Mouse (Mus musculus): ENCODE measurements at regions not wholly inside any gene's neighbourhood (a gene's known extent, or its start where the extent isn't known, plus 50 kb on each side); places are given as distances from the start of the nearest gene placed in this dataset.

DNA sequence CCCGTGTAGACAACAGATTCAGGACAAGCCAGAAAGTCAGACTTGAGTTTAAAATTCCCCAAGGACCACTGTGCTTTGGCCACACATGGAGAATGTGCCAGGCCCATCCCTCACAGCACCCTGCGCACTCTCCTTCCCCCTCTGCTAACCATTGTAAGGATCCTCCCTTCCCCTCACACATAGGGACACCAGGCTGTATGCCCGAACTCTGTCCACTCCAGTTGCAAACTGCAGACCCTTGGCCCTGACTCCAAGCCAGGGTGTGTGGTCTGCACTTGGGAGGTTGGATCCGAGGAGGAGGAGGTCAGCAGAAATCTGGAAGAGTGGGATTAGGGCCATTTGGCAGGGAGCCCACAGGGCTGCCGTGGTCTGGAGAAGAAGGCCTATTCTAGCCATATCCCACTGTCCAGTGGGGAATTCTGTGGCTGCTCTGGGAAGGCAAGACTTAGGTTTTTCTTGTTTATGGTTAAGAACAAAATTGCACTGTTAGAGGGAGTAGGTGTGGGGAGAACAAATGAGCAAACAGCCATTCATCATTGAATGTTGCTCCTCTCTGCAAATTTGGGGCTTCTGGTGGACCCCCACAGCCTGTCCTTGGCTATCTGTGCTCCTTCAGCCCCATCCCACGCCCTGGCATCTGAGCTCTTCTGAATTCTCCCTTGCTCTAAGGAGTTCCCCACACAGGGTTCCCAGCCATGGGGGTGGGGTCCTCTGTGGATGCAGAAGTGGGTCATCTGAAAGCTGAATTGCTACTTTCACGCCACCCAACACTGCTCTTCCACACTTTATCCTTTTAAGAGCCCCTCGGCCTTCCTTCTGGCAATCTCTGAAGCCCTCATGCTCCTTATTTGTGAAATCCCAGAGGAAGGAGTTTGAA is 366.9 kb downstream of the Tshz3 start:
- TF ChIP-seq CTCF (IDR thresholded peaks at IDR 0.05; ENCODE audit: borderline replicate concordance, insufficient read depth, low read depth, low read length) (no peak), POLR2A (IDR thresholded peaks at IDR 0.05; ENCODE audit: borderline replicate concordance, insufficient read depth, low read length) (no peak)
- no peaks in the 10 kb centered on the region for H3K27me3 ChIP-seq (ENCODE audit: control insufficient read depth, insufficient read depth, low read length)
- 48% methylated on average over 8 of the region's 8 CpGs for WGBS
- H3K27ac ChIP-seq (ENCODE audit: insufficient read depth, low read length): no peak overlapping the region
- no peak for DNase-seq
- no peak overlapping the region for H3K4me3 ChIP-seq (replicated peaks; ENCODE audit: insufficient read depth, low read depth, low read length)
- H3K4me1 ChIP-seq (ENCODE audit: control insufficient read depth, insufficient read depth, low read length): no peaks in the 10 kb centered on the region

DNA sequence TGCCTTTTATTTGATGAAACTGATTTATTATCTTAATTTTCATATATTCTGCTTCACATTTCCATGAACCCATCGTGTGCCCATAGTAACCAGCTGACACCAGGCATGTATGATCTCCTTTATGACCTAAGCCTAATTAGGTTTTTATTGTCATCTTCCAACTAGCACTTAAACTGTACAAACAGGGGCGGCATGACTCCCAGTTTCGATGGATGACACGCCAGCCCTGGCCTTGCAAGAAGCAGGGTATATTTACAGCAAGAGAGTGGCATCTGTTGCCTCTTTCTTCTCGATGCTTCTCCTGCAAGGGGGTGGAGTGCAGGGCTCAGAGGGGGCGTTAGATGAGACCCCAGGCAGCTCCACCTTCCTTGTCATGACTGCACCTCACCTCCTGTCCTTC is 379.8 kb downstream of the Tshz3 start:
- DNase-seq: no peak
- Histone ChIP-seq H3K27ac (ENCODE audit: insufficient read depth, low read length) (no peak overlapping the region), H3K4me1 (ENCODE audit: control insufficient read depth, insufficient read depth, low read length) (no peaks in the 10 kb centered on the region), H3K27me3 (ENCODE audit: control insufficient read depth, insufficient read depth, low read length) (no peaks in the 10 kb centered on the region), H3K4me3 (replicated peaks; ENCODE audit: insufficient read depth, low read depth, low read length) (no peak overlapping the region)
- TF ChIP-seq CTCF (IDR thresholded peaks at IDR 0.05; ENCODE audit: borderline replicate concordance, insufficient read depth, low read depth, low read length): no peak
- no peak for TF ChIP-seq POLR2A (IDR thresholded peaks at IDR 0.05; ENCODE audit: borderline replicate concordance, insufficient read depth, low read length)
- 54% methylated on average over 6 of the region's 6 CpGs for WGBS

DNA sequence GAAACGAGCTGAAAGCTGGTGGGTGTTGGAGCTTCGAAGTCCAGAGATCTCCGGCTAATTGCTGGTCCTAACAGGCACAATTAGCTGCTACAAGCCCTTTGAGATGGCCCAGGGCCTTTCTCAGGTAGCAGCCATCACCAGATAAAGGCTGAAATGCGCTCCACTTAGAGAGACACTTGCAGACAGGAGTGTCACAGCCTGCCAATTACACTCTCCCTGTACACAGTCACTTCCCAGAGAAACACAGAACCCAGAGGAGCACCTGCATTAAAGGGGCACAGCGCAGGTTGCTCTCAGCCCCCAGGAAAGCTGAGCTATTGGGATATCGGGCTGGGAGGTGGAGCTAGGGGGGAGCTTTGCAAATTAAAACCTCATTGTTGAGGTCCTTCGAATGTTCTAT is 380.2 kb downstream of the Tshz3 start:
- no peak for DNase-seq
- no peak overlapping the region for H3K4me3 ChIP-seq (replicated peaks; ENCODE audit: insufficient read depth, low read depth, low read length)
- TF ChIP-seq POLR2A (IDR thresholded peaks at IDR 0.05; ENCODE audit: borderline replicate concordance, insufficient read depth, low read length) (no peak), CTCF (IDR thresholded peaks at IDR 0.05; ENCODE audit: borderline replicate concordance, insufficient read depth, low read depth, low read length) (no peak)
- no peaks in the 10 kb centered on the region for H3K27me3 ChIP-seq (ENCODE audit: control insufficient read depth, insufficient read depth, low read length)
- no peak overlapping the region for H3K27ac ChIP-seq (ENCODE audit: insufficient read depth, low read length)
- no peaks in the 10 kb centered on the region for H3K4me1 ChIP-seq (ENCODE audit: control insufficient read depth, insufficient read depth, low read length)
- 80% methylated on average over 7 of the region's 7 CpGs for WGBS

DNA sequence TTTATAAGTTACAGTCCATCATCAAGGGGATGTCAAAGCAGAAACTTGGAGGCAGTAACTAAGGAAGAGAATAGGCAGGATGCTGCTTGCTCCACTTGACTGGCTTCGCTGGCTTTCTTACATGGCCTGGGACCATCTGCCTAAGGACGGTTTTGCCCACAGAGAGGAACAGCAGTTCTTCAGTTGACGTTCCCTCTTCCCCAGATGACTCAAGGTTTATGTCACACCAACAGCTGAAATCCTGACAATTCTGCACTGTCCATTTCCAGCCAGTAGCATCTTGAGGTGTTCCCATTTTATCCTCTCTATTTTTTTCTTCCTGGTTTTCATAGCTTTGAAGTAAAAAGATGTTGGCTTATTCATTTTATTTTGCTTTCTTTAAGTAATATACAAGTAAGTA is 391.8 kb downstream of the Tshz3 start:
- 88% methylated on average over 3 of the region's 3 CpGs for WGBS
- H3K27ac ChIP-seq (ENCODE audit: insufficient read depth, low read length): no peak overlapping the region
- DNase-seq: no peak
- no peaks in the 10 kb centered on the region for H3K27me3 ChIP-seq (ENCODE audit: control insufficient read depth, insufficient read depth, low read length)
- TF ChIP-seq CTCF (IDR thresholded peaks at IDR 0.05; ENCODE audit: borderline replicate concordance, insufficient read depth, low read depth, low read length): no peak
- no peak for TF ChIP-seq POLR2A (IDR thresholded peaks at IDR 0.05; ENCODE audit: borderline replicate concordance, insufficient read depth, low read length)
- no peak overlapping the region for H3K4me3 ChIP-seq (replicated peaks; ENCODE audit: insufficient read depth, low read depth, low read length)
- no peaks in the 10 kb centered on the region for H3K4me1 ChIP-seq (ENCODE audit: control insufficient read depth, insufficient read depth, low read length)

DNA sequence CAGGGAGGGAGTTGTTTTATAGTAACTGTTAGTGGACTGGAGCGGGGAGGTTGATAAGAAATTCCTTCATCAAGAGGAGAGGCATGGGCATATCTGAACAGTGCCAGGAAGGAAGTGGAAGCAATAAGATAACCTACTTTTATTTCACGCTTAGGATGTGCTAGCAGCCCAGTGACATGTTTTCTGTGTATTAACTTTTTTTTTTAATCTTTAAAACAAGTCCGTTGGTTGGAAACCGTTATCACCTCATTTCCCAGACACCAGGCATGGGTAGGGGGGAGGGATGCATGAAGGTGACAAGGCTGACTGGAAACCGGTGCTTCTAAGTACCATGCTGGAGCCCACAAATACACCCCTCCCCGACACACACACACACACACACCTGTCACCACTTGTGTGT is 394.7 kb downstream of the Tshz3 start:
- H3K27ac ChIP-seq (ENCODE audit: insufficient read depth, low read length): no peak overlapping the region
- WGBS: 94% methylated on average over 6 of the region's 6 CpGs
- DNase-seq: no peak
- H3K4me3 ChIP-seq (replicated peaks; ENCODE audit: insufficient read depth, low read depth, low read length): no peak overlapping the region
- H3K27me3 ChIP-seq (ENCODE audit: control insufficient read depth, insufficient read depth, low read length): no peaks in the 10 kb centered on the region
- TF ChIP-seq CTCF (IDR thresholded peaks at IDR 0.05; ENCODE audit: borderline replicate concordance, insufficient read depth, low read depth, low read length) (no peak), POLR2A (IDR thresholded peaks at IDR 0.05; ENCODE audit: borderline replicate concordance, insufficient read depth, low read length) (no peak)
- no peaks in the 10 kb centered on the region for H3K4me1 ChIP-seq (ENCODE audit: control insufficient read depth, insufficient read depth, low read length)

DNA sequence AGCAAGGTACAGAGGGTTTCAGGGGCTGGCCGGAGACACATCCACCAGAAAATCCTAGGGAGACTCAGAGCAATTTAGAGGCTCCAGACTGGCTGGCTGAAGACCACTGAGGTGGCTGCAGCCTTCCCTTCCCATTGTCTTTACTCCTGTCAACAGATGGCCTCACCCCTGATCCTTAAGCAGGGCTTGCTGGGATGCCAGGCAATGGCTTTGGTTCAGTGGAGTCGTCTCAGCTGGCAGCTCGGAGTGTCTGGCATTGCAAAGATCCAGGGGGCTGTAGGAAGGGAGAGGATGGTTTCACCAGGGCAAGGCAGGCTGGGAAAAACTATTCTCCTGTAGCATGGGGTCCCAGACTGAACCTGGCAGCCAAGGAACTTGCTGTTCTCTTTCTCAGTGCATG is 395.8 kb downstream of the Tshz3 start:
- no peak overlapping the region for H3K4me3 ChIP-seq (replicated peaks; ENCODE audit: insufficient read depth, low read depth, low read length)
- no peak overlapping the region for H3K27ac ChIP-seq (ENCODE audit: insufficient read depth, low read length)
- no peak for DNase-seq
- whole genome bisulfite sequencing: 20% methylated on average over 3 of the region's 3 CpGs
- no peaks in the 10 kb centered on the region for H3K27me3 ChIP-seq (ENCODE audit: control insufficient read depth, insufficient read depth, low read length)
- no peak for TF ChIP-seq CTCF (IDR thresholded peaks at IDR 0.05; ENCODE audit: borderline replicate concordance, insufficient read depth, low read depth, low read length)
- no peak for TF ChIP-seq POLR2A (IDR thresholded peaks at IDR 0.05; ENCODE audit: borderline replicate concordance, insufficient read depth, low read length)
- H3K4me1 ChIP-seq (ENCODE audit: control insufficient read depth, insufficient read depth, low read length): no peaks in the 10 kb centered on the region

DNA sequence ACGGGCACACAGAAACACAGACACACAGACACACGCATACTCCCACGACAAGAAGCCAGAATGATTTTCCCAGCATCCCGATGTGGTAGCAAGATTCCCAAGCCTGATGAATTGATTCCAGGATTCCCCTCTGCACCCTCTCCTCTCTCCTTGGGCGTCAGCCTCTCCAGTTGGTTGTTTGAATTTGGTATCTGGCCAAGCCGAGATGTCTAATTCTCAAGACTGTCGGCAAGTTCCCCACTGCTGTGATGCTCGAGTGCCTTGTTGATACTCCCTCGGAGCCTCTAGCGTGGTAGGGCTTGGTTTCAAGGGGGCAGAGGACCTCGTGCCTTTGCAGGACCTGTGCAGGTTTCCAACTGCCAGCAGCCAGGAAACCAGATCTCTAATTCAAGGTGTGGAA is 397.9 kb downstream of the Tshz3 start:
- peak in 1 of 2 experiments; percentile 1 for DNase-seq
- no peak overlapping the region for H3K27ac ChIP-seq (ENCODE audit: insufficient read depth, low read length)
- H3K27me3 ChIP-seq (ENCODE audit: control insufficient read depth, insufficient read depth, low read length): no peaks in the 10 kb centered on the region
- TF ChIP-seq CTCF (IDR thresholded peaks at IDR 0.05; ENCODE audit: borderline replicate concordance, insufficient read depth, low read depth, low read length) (no peak), POLR2A (IDR thresholded peaks at IDR 0.05; ENCODE audit: borderline replicate concordance, insufficient read depth, low read length) (no peak)
- no peak overlapping the region for H3K4me3 ChIP-seq (replicated peaks; ENCODE audit: insufficient read depth, low read depth, low read length)
- 29% methylated on average over 11 of the region's 11 CpGs for WGBS
- H3K4me1 ChIP-seq (ENCODE audit: control insufficient read depth, insufficient read depth, low read length): no peaks in the 10 kb centered on the region

DNA sequence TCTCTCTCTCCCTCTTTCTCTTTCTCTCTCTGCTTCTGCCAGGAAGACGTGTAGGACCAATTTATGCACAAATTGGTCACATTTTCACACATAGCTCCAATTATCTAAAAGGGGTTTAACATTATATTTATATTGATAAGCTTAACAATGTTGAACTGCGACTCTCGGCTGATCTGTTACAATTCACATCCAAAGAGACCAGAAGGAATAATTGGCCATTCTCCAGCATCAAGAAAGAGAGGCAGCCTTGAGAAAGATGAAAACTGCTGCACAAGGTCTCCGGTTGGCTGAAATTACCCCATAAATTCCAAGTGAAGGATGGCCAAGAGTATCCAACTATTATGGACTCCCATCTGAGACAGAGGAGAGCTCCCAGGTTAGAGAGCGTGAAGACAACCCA is 398.4 kb downstream of the Tshz3 start:
- no peak overlapping the region for H3K27ac ChIP-seq (ENCODE audit: insufficient read depth, low read length)
- DNase-seq: no peak
- no peak for TF ChIP-seq CTCF (IDR thresholded peaks at IDR 0.05; ENCODE audit: borderline replicate concordance, insufficient read depth, low read depth, low read length)
- no peak for TF ChIP-seq POLR2A (IDR thresholded peaks at IDR 0.05; ENCODE audit: borderline replicate concordance, insufficient read depth, low read length)
- no peak overlapping the region for H3K4me3 ChIP-seq (replicated peaks; ENCODE audit: insufficient read depth, low read depth, low read length)
- H3K4me1 ChIP-seq (ENCODE audit: control insufficient read depth, insufficient read depth, low read length): no peaks in the 10 kb centered on the region
- 23% methylated on average over 5 of the region's 5 CpGs for WGBS
- H3K27me3 ChIP-seq (ENCODE audit: control insufficient read depth, insufficient read depth, low read length): no peaks in the 10 kb centered on the region

Data from cerebellum, adult 2 months (tissue).